Mouse (Mus musculus): ENCODE data around the gene Fam173a. TPM values are rescaled to one million over a fixed set of nuclear protein-coding genes. Genes with fewer than 3 reads are reported as not detected.
"Not testable (repeated sequence)": the region's sequence is repeated elsewhere in the genome, so short reads cannot be mapped to it uniquely, and the experiment has no call there.

Gene Fam173a
- polyA plus RNA-seq, 1 experiment from 2014 or later: 68.1 TPM

DNA sequence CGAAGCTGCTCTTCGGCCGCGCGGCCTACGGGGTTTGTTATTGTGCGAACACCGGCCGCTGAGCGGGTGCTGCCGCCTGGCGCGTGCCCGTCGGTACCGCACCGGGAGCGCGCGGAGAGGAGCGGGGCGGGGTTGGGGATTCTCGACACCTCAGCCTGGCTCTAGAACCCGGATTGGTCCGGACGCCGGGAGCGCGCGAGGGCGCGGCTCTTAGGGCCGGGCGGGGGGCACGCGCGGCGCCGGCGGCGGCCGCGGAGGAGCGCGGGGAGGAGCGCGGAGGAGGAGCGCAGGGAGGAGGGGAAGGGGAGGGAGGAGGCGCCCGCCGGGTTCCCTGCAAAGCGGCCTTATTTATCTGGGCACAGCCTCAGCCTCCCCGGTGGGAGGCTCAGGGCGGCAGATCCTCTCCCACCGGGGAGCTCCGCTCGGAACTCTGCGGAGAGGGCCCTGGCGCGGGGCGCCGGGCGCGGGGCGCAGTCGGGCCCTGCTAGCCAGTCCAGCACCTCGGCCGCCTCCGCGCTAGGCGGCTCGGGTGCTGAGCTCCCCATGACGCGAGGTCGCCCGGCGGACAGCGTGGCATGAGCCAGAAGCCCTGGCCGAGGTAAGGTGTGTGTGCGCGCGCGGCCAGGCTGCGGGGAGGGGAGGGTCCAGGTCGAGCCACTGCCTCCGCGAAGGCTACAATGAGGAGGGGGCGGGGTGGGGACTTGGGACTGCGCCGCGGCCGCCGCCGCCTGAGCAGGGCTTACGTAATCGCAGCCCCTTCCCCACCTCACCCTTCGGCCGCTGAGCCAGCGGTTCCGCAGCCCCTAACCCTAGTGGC, 16.3 kb upstream of the Fam173a start, which contains the start of gene Fbxl16:
Gene Fbxl16 (plus strand): TSS at position 297 of the 817 bp plus-strand sequence.
- peaks cover 87% of the 10 kb centered on the region for H3K27me3 ChIP-seq (replicated peaks)
- 1% methylated on average over 98 of the region's 100 CpGs for WGBS (ENCODE audit: insufficient replicate concordance)
- no peak within 1 kb of the TSS for H3K27ac ChIP-seq
- H3K36me3 ChIP-seq: no peaks in the 10 kb centered on the region
- no peak; the same call in 1 of the 2 replicates for ATAC-seq
- H3K4me3 ChIP-seq: peak within 1 kb of the TSS; percentile 55
- H3K9ac ChIP-seq: peak within 1 kb of the TSS; percentile 25; the same call in 1 of the 2 replicates
- no peaks in the 10 kb centered on the region for H3K9me3 ChIP-seq (replicated peaks)
- H3K4me2 ChIP-seq: peak within 1 kb of the TSS; percentile 77
- H3K4me1 ChIP-seq: peaks cover 14% of the 10 kb centered on the region

DNA sequence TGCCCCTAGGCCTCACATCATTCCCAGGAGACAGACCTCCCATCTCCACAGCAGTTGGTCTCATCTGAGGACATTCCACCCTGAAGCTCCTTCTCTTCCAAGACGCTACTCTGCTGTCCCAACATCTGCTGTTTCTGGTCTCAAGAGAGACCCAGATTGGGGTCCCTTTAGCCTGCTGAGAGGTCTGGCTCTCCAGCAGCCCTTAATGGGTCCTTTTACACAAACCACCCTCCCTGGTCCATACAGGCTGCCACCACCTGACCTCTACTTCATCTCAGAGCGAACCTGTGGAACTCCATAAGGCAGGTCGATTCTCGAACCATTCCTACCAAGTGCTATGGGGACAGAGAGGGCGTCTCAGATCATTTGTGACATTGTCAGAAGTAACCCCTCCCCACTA, 15.3 kb upstream of the Fam173a start:
- no peak overlapping the region for H3K27ac ChIP-seq
- WGBS (ENCODE audit: insufficient replicate concordance): 40% methylated on average over 5 of the region's 5 CpGs
- no peak for ATAC-seq
- H3K4me2 ChIP-seq: peak overlapping the region; percentile 77; the same call in 1 of the 2 replicates
- no peaks in the 10 kb centered on the region for H3K9me3 ChIP-seq (replicated peaks)
- peaks cover 88% of the 10 kb centered on the region for H3K27me3 ChIP-seq (replicated peaks)
- no peak overlapping the region for H3K9ac ChIP-seq
- peaks cover 14% of the 10 kb centered on the region for H3K4me1 ChIP-seq
- no peaks in the 10 kb centered on the region for H3K36me3 ChIP-seq
- H3K4me3 ChIP-seq: peak overlapping the region; percentile 55; the same call in 1 of the 2 replicates

DNA sequence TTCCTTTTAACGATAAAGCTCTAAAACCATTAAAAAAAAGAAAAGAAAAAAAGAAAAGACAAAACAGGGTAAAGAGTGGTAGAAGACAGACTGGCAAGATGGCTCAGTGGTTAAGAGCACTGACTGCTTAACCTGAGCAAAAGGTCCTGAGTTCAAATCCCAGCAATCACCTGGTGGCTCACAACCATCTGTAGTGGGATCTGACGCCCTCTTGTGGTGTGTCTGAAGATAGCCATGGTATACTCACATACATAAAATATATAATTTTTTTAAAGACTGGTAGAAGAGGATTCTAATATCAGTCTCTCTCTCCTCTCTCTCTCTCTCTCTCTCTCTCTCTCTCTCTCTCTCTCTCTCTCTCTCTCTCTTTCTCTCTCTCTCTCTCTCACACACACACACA, 14.8 kb upstream of the Fam173a start:
- H3K27me3 ChIP-seq (replicated peaks): peaks cover 88% of the 10 kb centered on the region

DNA sequence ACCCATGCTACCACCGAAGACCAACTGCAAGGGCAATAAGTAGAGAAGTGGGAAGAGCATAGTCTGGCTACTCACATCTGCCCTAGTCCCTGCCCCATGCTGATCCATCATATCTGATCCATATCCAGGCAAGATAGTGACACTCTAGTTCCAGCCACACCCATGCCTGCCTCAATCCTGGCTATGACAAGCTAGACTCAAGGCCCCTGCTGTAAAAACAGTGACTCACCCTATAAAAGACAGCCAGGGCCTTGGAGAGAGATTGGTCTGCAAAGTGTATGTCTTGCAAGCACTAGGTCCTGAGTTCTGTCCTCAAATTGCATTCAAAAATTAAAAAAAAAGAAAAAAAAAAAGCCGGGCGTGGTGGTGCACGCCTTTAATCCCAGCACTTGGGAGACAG, 13.8 kb upstream of the Fam173a start:
- H3K9me3 ChIP-seq (replicated peaks): no peaks in the 10 kb centered on the region
- H3K4me3 ChIP-seq: no peak overlapping the region
- ATAC-seq: no peak

More for the DNA sequence above, 14.8 kb upstream of the Fam173a start:
- peaks cover 14% of the 10 kb centered on the region for H3K4me1 ChIP-seq
- not testable (repeated sequence) for H3K36me3 ChIP-seq; H3K9ac ChIP-seq; H3K27ac ChIP-seq; H3K4me3 ChIP-seq; H3K4me2 ChIP-seq; H3K9me3 ChIP-seq (replicated peaks); ATAC-seq
- WGBS (ENCODE audit: insufficient replicate concordance): 33% methylated on average over 2 of the region's 2 CpGs

DNA sequence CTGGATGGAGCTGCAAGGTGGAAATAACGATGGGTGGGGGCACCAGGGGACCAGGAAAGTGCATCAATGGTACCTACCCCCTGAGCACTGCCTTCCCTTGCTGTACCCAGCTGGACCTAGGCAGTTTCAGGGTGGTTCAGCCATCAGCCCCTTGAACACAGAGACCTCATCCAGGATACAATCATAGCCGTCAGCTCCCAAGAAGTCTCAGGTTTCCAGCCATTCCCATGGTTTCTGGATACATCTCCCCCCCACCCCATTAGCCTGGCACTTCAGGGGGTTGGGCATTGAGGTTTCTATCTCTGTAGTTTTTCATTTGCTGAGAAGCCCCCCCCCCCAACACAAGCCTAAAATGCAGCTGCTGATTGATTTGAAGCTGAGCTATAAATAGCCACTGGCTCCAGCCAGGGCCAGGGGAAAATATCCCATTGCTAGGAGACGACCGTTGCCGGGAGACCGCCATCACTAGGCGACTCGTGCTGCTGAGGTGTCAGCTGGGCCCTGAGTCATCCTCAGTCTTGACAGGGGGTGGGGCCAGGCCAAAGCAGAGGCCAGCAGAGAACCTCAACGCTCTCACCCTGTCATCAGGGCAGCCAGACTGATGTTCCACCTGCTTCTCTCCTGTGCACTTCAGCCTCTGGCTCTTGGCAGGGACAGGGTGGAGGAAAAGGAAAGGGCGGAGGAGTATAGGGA, 10.3 kb upstream of the Fam173a start:
- Histone ChIP-seq H3K36me3 (no peaks in the 10 kb centered on the region), H3K9me3 (replicated peaks) (no peaks in the 10 kb centered on the region), H3K4me3 (no peak overlapping the region), H3K4me2 (no peak overlapping the region), H3K9ac (no peak overlapping the region), H3K27ac (no peak overlapping the region), H3K4me1 (no peaks in the 10 kb centered on the region; the same call in 1 of the 2 replicates), H3K27me3 (replicated peaks) (peaks cover 54% of the 10 kb centered on the region)
- no peak for ATAC-seq
- WGBS (ENCODE audit: insufficient replicate concordance): 14% methylated on average over 10 of the region's 10 CpGs

More for the DNA sequence above, 13.8 kb upstream of the Fam173a start:
- Histone ChIP-seq H3K4me1 (peaks cover 14% of the 10 kb centered on the region), H3K4me2 (no peak overlapping the region), H3K27me3 (replicated peaks) (peaks cover 85% of the 10 kb centered on the region), H3K27ac (no peak overlapping the region), H3K36me3 (no peaks in the 10 kb centered on the region), H3K9ac (no peak overlapping the region)
- 69% methylated on average over 4 of the region's 4 CpGs for whole genome bisulfite sequencing (ENCODE audit: insufficient replicate concordance)

DNA sequence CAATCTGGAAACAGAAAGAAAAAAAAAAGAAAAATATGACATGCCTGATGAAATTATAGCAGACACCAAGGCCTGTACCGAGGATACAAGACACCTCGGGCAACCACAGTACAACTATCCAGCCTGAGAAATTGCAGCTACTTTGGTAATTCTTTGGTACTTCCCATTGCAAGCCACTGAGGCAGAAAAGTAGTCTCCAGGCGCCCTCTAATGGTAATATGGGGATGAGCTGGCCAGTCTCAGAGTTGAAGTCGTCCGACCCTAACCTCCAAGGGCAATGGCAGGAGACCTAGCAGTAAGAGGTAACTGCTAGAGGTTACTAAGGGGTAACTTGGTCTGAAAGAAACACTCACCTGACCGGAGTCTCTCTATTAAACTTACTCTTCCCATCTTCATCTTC, 8.3 kb upstream of the Fam173a start:
- ATAC-seq: no peak
- no peak overlapping the region for H3K4me3 ChIP-seq
- no peaks in the 10 kb centered on the region for H3K36me3 ChIP-seq
- H3K9ac ChIP-seq: no peak overlapping the region
- 8% methylated on average over 6 of the region's 6 CpGs for WGBS (ENCODE audit: insufficient replicate concordance)
- peaks cover 14% of the 10 kb centered on the region for H3K4me1 ChIP-seq
- H3K27me3 ChIP-seq (replicated peaks): peaks cover 35% of the 10 kb centered on the region
- no peaks in the 10 kb centered on the region for H3K9me3 ChIP-seq (replicated peaks)
- no peak overlapping the region for H3K27ac ChIP-seq
- no peak overlapping the region for H3K4me2 ChIP-seq

DNA sequence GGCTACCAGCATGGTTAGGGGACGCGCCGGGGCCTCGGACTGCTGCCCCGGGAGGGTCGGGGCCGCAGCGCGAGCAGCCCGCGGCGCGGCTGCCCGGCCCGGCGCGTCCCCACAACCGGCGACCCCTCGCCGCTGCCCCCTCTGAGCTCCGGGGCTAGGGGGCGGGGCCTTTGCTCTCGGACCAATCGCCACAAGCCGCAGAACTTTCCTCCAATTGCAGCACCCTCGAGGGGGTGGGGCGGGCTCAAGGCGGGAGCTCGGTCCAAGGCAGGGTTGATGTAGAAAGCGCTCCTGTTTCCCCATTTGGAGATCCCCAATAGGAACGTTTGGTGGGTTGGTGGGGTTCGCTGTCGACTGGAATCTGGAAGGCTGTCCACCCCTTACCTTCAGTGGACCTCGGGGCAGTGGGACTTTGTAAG, 4.3 kb upstream of the Fam173a start, which contains the start of gene Metrn:
Gene Metrn (minus strand): TSS at position 186 of the 419 bp plus-strand sequence.
- peaks cover 6% of the 10 kb centered on the region for H3K27me3 ChIP-seq (replicated peaks)
- ATAC-seq: peak; percentile 79
- peak within 1 kb of the TSS; percentile 95 for H3K4me2 ChIP-seq
- H3K27ac ChIP-seq: peak within 1 kb of the TSS; percentile 68; the same call in 1 of the 2 replicates
- under 1% methylated on average over 35 of the region's 35 CpGs for WGBS (ENCODE audit: insufficient replicate concordance)
- H3K9me3 ChIP-seq (replicated peaks): no peaks in the 10 kb centered on the region
- peak within 1 kb of the TSS; percentile 77 for H3K9ac ChIP-seq
- H3K4me3 ChIP-seq: peak within 1 kb of the TSS; percentile 80
- peaks cover 48% of the 10 kb centered on the region for H3K4me1 ChIP-seq
- peaks cover 13% of the 10 kb centered on the region for H3K36me3 ChIP-seq

DNA sequence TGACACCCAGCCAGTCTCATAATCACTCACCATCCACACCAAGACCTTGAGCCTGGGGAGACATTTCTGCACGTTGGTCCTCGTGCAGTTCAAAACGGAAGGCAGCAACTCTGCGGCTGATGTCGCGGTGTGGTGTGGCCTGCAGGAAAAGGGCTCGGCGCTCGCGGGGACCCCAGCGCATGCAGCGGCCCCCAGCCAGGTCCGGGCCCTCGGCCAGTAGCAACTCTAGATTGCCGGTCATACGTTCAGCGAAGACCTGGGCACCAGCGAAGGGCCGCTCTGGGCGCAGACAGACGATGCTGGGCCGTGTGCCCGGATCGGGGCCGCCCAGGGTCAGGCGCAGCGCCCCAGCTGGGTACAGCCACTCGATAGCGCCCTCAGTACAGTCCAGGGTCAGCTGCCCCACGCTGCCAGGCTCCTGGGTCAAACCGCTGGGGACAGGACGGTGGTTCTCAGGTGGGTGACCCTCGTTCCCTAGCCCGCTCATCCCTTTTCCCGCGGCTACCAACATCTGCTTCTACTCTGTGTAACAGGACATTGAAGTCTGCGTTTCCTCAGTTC, 3.6 kb upstream of the Fam173a start:
- peak overlapping the region; percentile 95 for H3K4me2 ChIP-seq
- H3K36me3 ChIP-seq: peaks cover 13% of the 10 kb centered on the region
- ATAC-seq: peak; percentile 9; the same call in 1 of the 2 replicates
- H3K27ac ChIP-seq: 0 out of 2 replicates have a peak overlapping the region, but pooled peaks have one; percentile 68
- no peaks in the 10 kb centered on the region for H3K9me3 ChIP-seq (replicated peaks)
- WGBS (ENCODE audit: insufficient replicate concordance): 3% methylated on average over 37 of the region's 37 CpGs
- peak overlapping the region; percentile 77 for H3K9ac ChIP-seq
- H3K27me3 ChIP-seq (replicated peaks): peaks cover 2% of the 10 kb centered on the region
- H3K4me3 ChIP-seq: peak overlapping the region; percentile 80
- H3K4me1 ChIP-seq: peaks cover 54% of the 10 kb centered on the region

DNA sequence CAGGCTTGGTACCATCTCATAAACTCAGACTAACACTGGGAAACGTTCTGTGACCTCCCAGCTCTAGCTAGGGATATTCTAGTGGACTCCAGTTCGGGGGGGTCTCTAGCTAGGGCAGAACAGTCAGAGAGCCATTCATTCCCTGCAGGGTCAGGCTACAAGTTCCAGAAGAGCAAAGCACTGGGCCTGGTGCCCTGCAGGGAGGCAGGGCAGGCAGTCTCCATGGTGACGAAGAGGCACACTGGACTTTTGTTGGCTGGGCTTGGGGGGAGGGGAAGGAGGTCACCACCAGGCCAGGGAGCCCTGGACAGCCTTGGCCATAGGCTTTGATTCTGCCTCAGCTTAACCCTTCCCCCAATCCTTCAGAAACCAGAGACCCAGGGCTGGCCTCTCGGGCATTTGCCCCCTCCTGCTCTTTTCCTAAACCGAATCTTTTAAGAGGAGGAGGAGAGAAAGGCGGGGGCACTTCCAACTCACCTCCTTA, 3.0 kb upstream of the Fam173a start, which contains the start of gene AC134908.4:
Gene AC134908.4 (minus strand): TSS at position 51 of the 484 bp plus-strand sequence.
- H3K9me3 ChIP-seq (replicated peaks): no peaks in the 10 kb centered on the region
- no peak for ATAC-seq
- peak within 1 kb of the TSS; percentile 77 for H3K9ac ChIP-seq
- H3K27me3 ChIP-seq (replicated peaks): no peaks in the 10 kb centered on the region
- peak within 1 kb of the TSS; percentile 80 for H3K4me3 ChIP-seq
- 0 out of 2 replicates have a peak within 1 kb of the TSS, but pooled peaks have one; percentile 68 for H3K27ac ChIP-seq
- peaks cover 60% of the 10 kb centered on the region for H3K4me1 ChIP-seq
- WGBS (ENCODE audit: insufficient replicate concordance): 39% methylated on average over 6 of the region's 6 CpGs
- H3K36me3 ChIP-seq: peaks cover 15% of the 10 kb centered on the region
- H3K4me2 ChIP-seq: peak within 1 kb of the TSS; percentile 95

DNA sequence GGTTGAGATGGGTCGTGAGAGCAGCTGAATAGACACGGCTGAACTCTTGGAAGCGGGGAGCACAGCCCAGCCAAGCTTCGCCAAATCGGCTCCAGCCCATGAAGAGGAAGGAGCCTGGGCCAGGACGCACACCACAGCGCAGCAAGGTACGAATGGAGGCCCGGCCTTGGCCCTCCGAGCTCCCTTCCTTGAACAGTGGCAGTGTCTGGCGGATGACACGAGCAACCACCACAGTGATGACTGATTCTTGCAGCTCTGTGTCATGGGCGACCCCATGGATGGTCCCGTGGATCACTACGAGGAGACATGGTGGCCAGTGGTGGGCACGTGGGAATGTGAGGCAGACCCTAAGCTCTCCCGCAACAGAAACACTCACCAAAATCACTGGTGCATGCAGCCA, 2.3 kb upstream of the Fam173a start:
- no peak for ATAC-seq
- H3K27ac ChIP-seq: no peak overlapping the region
- WGBS (ENCODE audit: insufficient replicate concordance): 83% methylated on average over 17 of the region's 17 CpGs
- no peak overlapping the region for H3K9ac ChIP-seq
- H3K27me3 ChIP-seq (replicated peaks): no peaks in the 10 kb centered on the region
- H3K9me3 ChIP-seq (replicated peaks): no peaks in the 10 kb centered on the region
- H3K4me1 ChIP-seq: peaks cover 63% of the 10 kb centered on the region
- H3K4me2 ChIP-seq: peak overlapping the region; percentile 95; the same call in 1 of the 2 replicates
- H3K36me3 ChIP-seq: peaks cover 19% of the 10 kb centered on the region
- H3K4me3 ChIP-seq: no peak overlapping the region

DNA sequence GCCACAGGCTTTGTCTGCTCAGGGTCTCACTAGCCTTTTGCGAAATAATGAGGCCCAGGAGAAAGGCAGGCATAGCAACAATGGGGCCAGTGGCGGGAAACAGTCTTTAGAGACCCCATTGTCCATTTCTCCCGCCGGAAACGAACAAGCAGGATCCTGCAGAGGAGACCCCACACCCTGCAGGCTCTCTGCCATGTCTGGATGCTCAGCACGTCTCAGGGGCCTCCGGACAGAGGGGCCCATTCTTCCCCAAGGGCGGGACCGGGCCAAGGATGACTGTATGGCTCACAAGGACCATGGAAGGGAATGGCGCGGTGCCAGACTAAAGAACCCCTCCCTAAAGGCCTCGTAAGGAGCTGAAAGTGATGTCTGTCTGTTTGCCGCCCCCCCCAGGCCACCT, 1.5 kb upstream of the Fam173a start:
- Histone ChIP-seq H3K4me1 (peaks cover 63% of the 10 kb centered on the region), H3K27me3 (replicated peaks) (no peaks in the 10 kb centered on the region), H3K4me2 (no peak overlapping the region), H3K27ac (no peak overlapping the region), H3K9ac (no peak overlapping the region), H3K36me3 (peaks cover 27% of the 10 kb centered on the region), H3K9me3 (replicated peaks) (no peaks in the 10 kb centered on the region), H3K4me3 (no peak overlapping the region)
- no peak for ATAC-seq
- WGBS (ENCODE audit: insufficient replicate concordance): 77% methylated on average over 13 of the region's 13 CpGs
